Mouse (Mus musculus) spleen, adult 2 months (tissue): ENCODE results near the gene Gm20388. TPM values are rescaled to one million over a fixed set of nuclear protein-coding genes. Genes with fewer than 3 reads are reported as not detected.

Experiments
- DNase-seq, 2 experiments: peaks; one replicate each; pipeline versions ENCODE4 v3.0.0 to v3.0.0-alpha.2; 2012 to 2021; ENCODE audit warnings: low spot score in 2 of 2, low read depth in 1 of 2
- H3K27ac ChIP-seq: fragments of 200-500 bp; 2 replicates; pipeline ENCODE4 v1.5.1; 2012; ENCODE audit warnings: low read length, inconsistent platforms; ENCODE audit not compliant: insufficient read depth
- H3K27me3 ChIP-seq: fragments of 200-500 bp; 2 replicates; pipeline ENCODE4 v1.6.1; 2012; ENCODE audit warnings: mild to moderate bottlenecking, moderate library complexity, low read length, inconsistent platforms; ENCODE audit not compliant: control insufficient read depth, insufficient read depth
- H3K36me3 ChIP-seq: fragments of 200-500 bp; 2 replicates; pipeline ENCODE4 v1.6.1; 2012; ENCODE audit warnings: mild to moderate bottlenecking, low read length, inconsistent platforms; ENCODE audit not compliant: control insufficient read depth, insufficient read depth
- H3K4me1 ChIP-seq: fragments of 200-500 bp; 2 replicates; pipeline ENCODE4 v1.6.1; 2011; ENCODE audit warnings: inconsistent platforms; ENCODE audit not compliant: control insufficient read depth, insufficient read depth, insufficient read length
- H3K4me3 ChIP-seq: fragments of 200-500 bp; 2 replicates; pipeline ENCODE4 v1.5.1; 2011; ENCODE audit warnings: mild to moderate bottlenecking, inconsistent platforms; ENCODE audit not compliant: insufficient read depth, insufficient read length; ENCODE audit errors: extremely low read depth
- CTCF ChIP-seq: fragments of 200-500 bp; IDR thresholded peaks from 2 replicates; pipeline ENCODE4 v1.5.1; 2011; ENCODE audit warnings: mild to moderate bottlenecking, inconsistent platforms; ENCODE audit not compliant: insufficient read depth, insufficient read length, insufficient replicate concordance; ENCODE audit errors: extremely low read depth
- POLR2A ChIP-seq: fragments of 200-500 bp; IDR thresholded peaks from 2 replicates; pipeline ENCODE4 v1.6.1; 2011; ENCODE audit warnings: low read depth, low read length, inconsistent platforms
- WGBS: fragments of 180-500 bp; shearing (Covaris S2); methylation state at CpG from one replicate; pipeline ENCODE4 v1.1.7; 2018; 5-methylcytosine and 5-hydroxymethylcytosine counted together
- polyA plus RNA-seq: library from polyadenylated mRNA; depleted of rRNA; stranded (reverse); fragments of >200 nt; gene quantifications from 2 replicates; pipeline ENCODE4 v1.2.3, GENCODE M21; 2012

Gene Gm20388
- polyA plus RNA-seq, 1 experiment: 26.1 TPM

- Histone ChIP-seq H3K4me3 (no peak overlapping the region), H3K4me1 (no peaks in the 10 kb centered on the region), H3K36me3 (no peaks in the 10 kb centered on the region), H3K27me3 (no peaks in the 10 kb centered on the region), H3K27ac (no peak overlapping the region)
- 72% methylated on average over 9 of the region's 9 CpGs for WGBS
- DNase-seq: no peak
- TF ChIP-seq CTCF: peak; percentile 40; the same call in 1 of the 2 replicates
- no peak for TF ChIP-seq POLR2A
Observed at GRCm38 (mm10) chr8:123826001-123826400, 3915.4 kb downstream of the Gm20388 start.

GRCm38 (mm10) chr8:123826758-123827157 is 3916.1 kb downstream of the Gm20388 start:
- Histone ChIP-seq H3K36me3 (no peaks in the 10 kb centered on the region), H3K4me1 (no peaks in the 10 kb centered on the region), H3K27ac (no peak overlapping the region), H3K27me3 (no peaks in the 10 kb centered on the region), H3K4me3 (no peak overlapping the region)
- 98% methylated on average over 7 of the region's 7 CpGs for WGBS
- TF ChIP-seq POLR2A (no peak), CTCF (no peak)
- DNase-seq: no peak

GRCm38 (mm10) chr8:123827523-123827922 is 3916.9 kb downstream of the Gm20388 start:
- no peak for TF ChIP-seq CTCF
- no peak for TF ChIP-seq POLR2A
- no peak for DNase-seq
- H3K4me3 ChIP-seq: no peak overlapping the region
- no peak overlapping the region for H3K27ac ChIP-seq
- no peaks in the 10 kb centered on the region for H3K36me3 ChIP-seq
- 94% methylated on average over 13 of the region's 13 CpGs for WGBS
- no peaks in the 10 kb centered on the region for H3K27me3 ChIP-seq
- no peaks in the 10 kb centered on the region for H3K4me1 ChIP-seq

- H3K4me3 ChIP-seq: no peak overlapping the region
- WGBS: 93% methylated on average over 4 of the region's 4 CpGs
- H3K4me1 ChIP-seq: no peaks in the 10 kb centered on the region
- H3K27ac ChIP-seq: no peak overlapping the region
- H3K36me3 ChIP-seq: no peaks in the 10 kb centered on the region
- no peaks in the 10 kb centered on the region for H3K27me3 ChIP-seq
- peak in 1 of 2 experiments; percentile 22 for DNase-seq
- TF ChIP-seq CTCF (peak; percentile 72; the same call in 1 of the 2 replicates), POLR2A (no peak)
Observed at GRCm38 (mm10) chr8:123832757-123833156, 3922.1 kb downstream of the Gm20388 start.

- Histone ChIP-seq H3K4me1 (no peaks in the 10 kb centered on the region), H3K36me3 (no peaks in the 10 kb centered on the region), H3K27ac (no peak overlapping the region), H3K27me3 (no peaks in the 10 kb centered on the region), H3K4me3 (no peak overlapping the region)
- 66% methylated on average over 9 of the region's 9 CpGs for WGBS
- DNase-seq: peak; percentile 21 to 60
- TF ChIP-seq POLR2A (no peak), CTCF (peak; percentile 63; the same call in 1 of the 2 replicates)
Observed at GRCm38 (mm10) chr8:123835451-123835850, 3924.8 kb downstream of the Gm20388 start.

GRCm38 (mm10) chr8:123836354-123836753 is 3925.7 kb downstream of the Gm20388 start:
- Histone ChIP-seq H3K36me3 (no peaks in the 10 kb centered on the region), H3K4me3 (no peak overlapping the region), H3K4me1 (no peaks in the 10 kb centered on the region), H3K27me3 (no peaks in the 10 kb centered on the region), H3K27ac (no peak overlapping the region)
- WGBS: 90% methylated on average over 6 of the region's 6 CpGs
- TF ChIP-seq CTCF (no peak), POLR2A (no peak)
- no peak for DNase-seq

GRCm38 (mm10) chr8:123838496-123838895 is 3927.9 kb downstream of the Gm20388 start:
- WGBS: 87% methylated on average over 9 of the region's 9 CpGs
- TF ChIP-seq POLR2A (no peak), CTCF (no peak)
- Histone ChIP-seq H3K27me3 (no peaks in the 10 kb centered on the region), H3K4me3 (no peak overlapping the region), H3K27ac (no peak overlapping the region), H3K36me3 (no peaks in the 10 kb centered on the region; the same call in 1 of the 2 replicates), H3K4me1 (no peaks in the 10 kb centered on the region)
- DNase-seq: no peak
